Mouse (Mus musculus) embryonic fibroblast, embryonic 13.5 days (primary cell): ENCODE results near the gene Hsd17b12. TPM values are rescaled to one million over a fixed set of nuclear protein-coding genes. Genes with fewer than 3 reads are reported as not detected.

Source experiments
- H3K27ac ChIP-seq: 2 replicates; pipeline ENCODE4 v1.5.1; 2012; ENCODE audit warnings: low read length, control low read depth, inconsistent platforms; ENCODE audit not compliant: insufficient read depth
- H3K4me1 ChIP-seq: 2 replicates; pipeline ENCODE4 v1.6.1; 2011; ENCODE audit warnings: low read length; ENCODE audit not compliant: control insufficient read depth, insufficient read depth
- H3K4me3 ChIP-seq: 2 replicates; pipeline ENCODE4 v1.5.1; 2011; ENCODE audit warnings: mild to moderate bottlenecking, control low read depth, low read length; ENCODE audit not compliant: insufficient read depth
- CTCF ChIP-seq: IDR thresholded peaks from 2 replicates; pipeline ENCODE4 v1.5.1; 2011; ENCODE audit warnings: mild to moderate bottlenecking, control low read depth, low read length, moderate library complexity, borderline replicate concordance; ENCODE audit not compliant: insufficient read depth
- POLR2A ChIP-seq: IDR thresholded peaks from 2 replicates; pipeline ENCODE4 v1.6.1; 2011; ENCODE audit warnings: low read depth, mild to moderate bottlenecking, control low read depth, low read length, moderate library complexity
- polyA plus RNA-seq: library from polyadenylated mRNA; stranded (reverse); fragments of >200 nt; gene quantifications from 2 replicates; pipeline ENCODE4 v1.2.4, GENCODE M21; 2011; ENCODE audit warnings: low read depth; ENCODE audit not compliant: missing spikeins, insufficient read length

Gene Hsd17b12
- polyA plus RNA-seq, result 141 and 162 TPM in 2 replicates

- TF ChIP-seq POLR2A (peak; percentile 82), CTCF (no peak)
- peaks cover 7% of the 10 kb centered on the region; the same call in 1 of the 2 replicates for H3K4me1 ChIP-seq
- H3K4me3 ChIP-seq, result peak within 1 kb of the TSS; percentile 74
- peak within 1 kb of the TSS; percentile 74 for H3K27ac ChIP-seq
These were observed at the start of gene Hsd17b12 for GRCm38 (mm10) chr2:94157592-94158519. Gene Hsd17b12, minus strand, starts transcription at chr2:94157964.

GRCm38 (mm10) chr2:94184906-94185305, 27.1 kb upstream of the Hsd17b12 start:
- Histone ChIP-seq H3K4me1 (no peaks in the 10 kb centered on the region), H3K4me3 (no peak overlapping the region), H3K27ac (no peak overlapping the region)
- TF ChIP-seq POLR2A, result no peak
- TF ChIP-seq CTCF, result no peak

DNA sequence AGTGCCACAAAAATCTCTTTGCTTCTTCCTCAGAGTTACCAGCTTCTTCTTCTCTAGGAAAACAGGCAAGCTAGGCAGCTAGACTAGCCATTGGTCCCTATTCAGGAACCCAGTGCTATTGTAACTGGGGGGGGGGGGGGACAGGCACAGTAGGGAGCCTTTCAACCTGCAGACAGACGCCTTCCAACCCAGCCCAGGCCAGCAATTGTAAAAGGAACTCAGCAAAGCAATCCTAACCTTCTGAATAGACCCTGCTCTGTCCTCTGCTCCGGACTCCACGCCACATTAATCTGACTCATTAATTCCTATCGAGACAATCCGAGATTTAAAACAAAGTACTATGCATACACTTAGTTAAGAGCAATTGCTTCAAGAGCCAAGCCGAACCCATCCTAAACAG, 26.4 kb upstream of the Hsd17b12 start:
- TF ChIP-seq CTCF, result no peak
- TF ChIP-seq POLR2A, result no peak
- no peak overlapping the region for H3K4me3 ChIP-seq
- H3K4me1 ChIP-seq, result no peaks in the 10 kb centered on the region
- H3K27ac ChIP-seq, result no peak overlapping the region

DNA sequence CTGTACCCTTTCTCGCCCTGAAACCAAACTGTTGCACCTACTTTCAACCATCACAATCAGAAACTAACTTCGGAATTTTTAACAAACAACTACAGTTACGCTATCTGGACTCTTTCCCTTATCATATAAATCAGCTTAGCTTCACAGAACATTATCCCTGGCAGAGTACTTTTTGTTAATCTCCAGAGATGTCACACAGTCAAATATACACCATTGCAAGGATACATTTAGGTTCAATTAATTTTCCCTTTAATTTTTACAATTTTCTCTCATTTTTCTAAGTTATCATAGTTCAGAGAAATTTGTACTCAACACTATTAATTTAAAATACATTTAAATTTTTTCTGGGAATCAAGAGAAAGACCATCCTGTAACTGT, 21.3 kb upstream of the Hsd17b12 start:
- Histone ChIP-seq H3K4me3 (no peak overlapping the region), H3K27ac (no peak overlapping the region), H3K4me1 (peaks cover 2% of the 10 kb centered on the region; the same call in 1 of the 2 replicates)
- TF ChIP-seq POLR2A (no peak), CTCF (no peak)

- H3K4me1 ChIP-seq, result peaks cover 2% of the 10 kb centered on the region
- H3K27ac ChIP-seq, result no peak overlapping the region
- TF ChIP-seq POLR2A (peak; percentile 55; the same call in 1 of the 2 replicates), CTCF (no peak)
- peak overlapping the region; percentile 98 for H3K4me3 ChIP-seq
These were observed 20.7 kb upstream of the Hsd17b12 start for GRCm38 (mm10) chr2:94178321-94179029.

DNA sequence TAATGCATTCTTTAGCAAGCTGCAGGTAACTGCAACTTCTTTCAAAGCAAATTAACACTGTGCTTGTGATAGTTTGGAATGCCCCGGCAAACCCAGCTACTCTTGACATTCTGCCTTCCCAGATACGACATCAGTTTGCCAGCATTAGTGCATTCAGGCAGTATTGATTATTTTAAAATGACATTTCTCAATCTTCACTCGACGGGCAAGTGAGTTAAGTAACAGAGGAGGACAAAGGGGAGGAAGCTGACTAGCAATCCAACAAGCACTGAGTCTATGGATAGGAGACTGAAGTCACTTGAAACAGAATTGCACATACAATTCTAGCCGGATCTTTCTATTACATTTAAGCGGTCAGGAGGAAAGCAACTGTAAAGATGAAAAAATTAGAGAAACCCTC, 19.5 kb upstream of the Hsd17b12 start:
- Histone ChIP-seq H3K27ac (no peak overlapping the region), H3K4me3 (peak overlapping the region; percentile 18; the same call in 1 of the 2 replicates), H3K4me1 (peaks cover 2% of the 10 kb centered on the region)
- TF ChIP-seq POLR2A, result no peak
- no peak for TF ChIP-seq CTCF

DNA sequence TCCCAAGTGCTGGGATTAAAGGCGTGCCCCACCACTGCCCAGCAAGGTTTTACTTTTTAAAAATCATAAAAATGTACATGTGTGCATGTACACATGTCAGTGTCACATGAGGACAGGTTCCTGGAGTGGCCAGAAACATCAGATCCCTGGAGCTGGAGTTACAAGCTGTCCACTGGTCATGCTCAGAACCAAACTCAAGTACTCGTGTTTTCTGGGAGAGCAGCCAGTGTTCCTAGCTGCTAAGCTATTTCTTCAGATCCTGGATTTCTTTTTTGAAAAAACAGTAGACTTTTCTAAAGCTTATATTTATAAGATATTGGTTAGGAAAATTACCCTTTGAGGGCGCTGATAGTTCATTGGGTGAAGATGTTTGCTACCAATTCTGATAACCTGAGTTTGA, 18.6 kb upstream of the Hsd17b12 start:
- no peak overlapping the region for H3K27ac ChIP-seq
- peaks cover 2% of the 10 kb centered on the region for H3K4me1 ChIP-seq
- TF ChIP-seq CTCF (no peak), POLR2A (no peak)
- no peak overlapping the region for H3K4me3 ChIP-seq

- TF ChIP-seq CTCF (no peak), POLR2A (no peak)
- Histone ChIP-seq H3K4me1 (peaks cover 2% of the 10 kb centered on the region), H3K4me3 (no peak overlapping the region), H3K27ac (peak overlapping the region; percentile 95)
These were observed 15.8 kb upstream of the Hsd17b12 start for GRCm38 (mm10) chr2:94173549-94173948.

DNA sequence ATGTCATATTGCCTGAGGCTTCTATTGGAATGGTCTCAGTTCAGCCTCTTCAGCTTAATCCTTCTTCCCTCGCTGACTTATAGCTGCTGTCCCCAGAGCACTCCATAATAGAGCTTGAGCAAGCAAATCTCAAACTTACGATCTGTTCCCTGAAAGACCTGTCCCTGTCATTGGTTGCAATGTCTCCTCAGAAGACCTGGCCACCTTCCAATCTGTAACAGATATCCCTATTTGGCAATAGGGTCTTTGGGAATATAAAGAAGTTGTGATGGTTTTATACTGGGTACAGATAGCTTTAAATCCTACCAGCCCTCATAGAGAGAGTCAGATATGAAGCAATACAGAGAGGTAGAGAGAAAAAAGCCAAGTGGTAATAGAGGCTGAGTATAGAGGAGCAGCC, 5.4 kb upstream of the Hsd17b12 start:
- TF ChIP-seq POLR2A, result no peak
- no peak for TF ChIP-seq CTCF
- peaks cover 3% of the 10 kb centered on the region; the same call in 1 of the 2 replicates for H3K4me1 ChIP-seq
- no peak overlapping the region for H3K4me3 ChIP-seq
- H3K27ac ChIP-seq, result no peak overlapping the region

- peaks cover 3% of the 10 kb centered on the region; the same call in 1 of the 2 replicates for H3K4me1 ChIP-seq
- H3K27ac ChIP-seq, result no peak overlapping the region
- TF ChIP-seq POLR2A (no peak), CTCF (no peak)
- H3K4me3 ChIP-seq, result no peak overlapping the region
These were observed 4.4 kb upstream of the Hsd17b12 start for GRCm38 (mm10) chr2:94162141-94162540.
